Mouse (Mus musculus): Measurements from ENCODE around the gene Mkrn2os. TPM values are rescaled to one million over a fixed set of nuclear protein-coding genes. Genes with fewer than 3 reads are reported as not detected.
"Not testable (repeated sequence)": the region's sequence is repeated elsewhere in the genome, so short reads cannot be mapped to it uniquely, and the experiment has no call there.

Gene Mkrn2os
- 7.0 and 7.9 TPM in 2 replicates for polyA plus RNA-seq (2014; fragmentation: Nextera tagmentation; extraction: Ambion mirVana)

GRCm38 (mm10) chr6:115592458-115592857, at the start of gene Mkrn2os:
Gene Mkrn2os, minus strand, starts transcription at chr6:115592576.
- peak within 1 kb of the TSS; percentile 7; the same call in 1 of the 2 replicates for H3K4me3 ChIP-seq (ENCODE audit: low read depth, low read length)
- WGBS = 37% methylated on average over 5 of the region's 5 CpGs
- no peaks in the 10 kb centered on the region for H3K27me3 ChIP-seq (ENCODE audit: control insufficient read depth, insufficient read depth, low read length)
- H3K4me1 ChIP-seq (ENCODE audit: control insufficient read depth, insufficient read depth, low read length) = no peaks in the 10 kb centered on the region
- no peak within 1 kb of the TSS for H3K27ac ChIP-seq (ENCODE audit: low read length)
- no peaks in the 10 kb centered on the region for H3K36me3 ChIP-seq (ENCODE audit: control insufficient read depth, insufficient read depth, low read length)
- no peaks in the 10 kb centered on the region for H3K9me3 ChIP-seq (ENCODE audit: control insufficient read depth, low read depth, low read length)
- peak; percentile 72 for ATAC-seq (ENCODE audit: insufficient number of reproducible peaks, insufficient read depth, low FRiP score, low read depth)
- no peak within 1 kb of the TSS for H3K4me2 ChIP-seq (replicated peaks; ENCODE audit: low read depth, low read length)
- H3K9ac ChIP-seq (replicated peaks; ENCODE audit: low read depth, low read length) = no peak within 1 kb of the TSS

GRCm38 (mm10) chr6:115638188-115638587, 45.8 kb upstream of the Mkrn2os start:
- not testable (repeated sequence) for ATAC-seq (ENCODE audit: insufficient number of reproducible peaks, insufficient read depth, low FRiP score, low read depth); H3K9me3 ChIP-seq (ENCODE audit: control insufficient read depth, low read depth, low read length); H3K4me1 ChIP-seq (ENCODE audit: control insufficient read depth, insufficient read depth, low read length); H3K4me2 ChIP-seq (replicated peaks; ENCODE audit: low read depth, low read length); H3K9ac ChIP-seq (replicated peaks; ENCODE audit: low read depth, low read length); H3K4me3 ChIP-seq (ENCODE audit: low read depth, low read length); H3K27ac ChIP-seq (ENCODE audit: low read length); H3K27me3 ChIP-seq (ENCODE audit: control insufficient read depth, insufficient read depth, low read length)
- WGBS = 93% methylated on average over 7 of the region's 7 CpGs
- H3K36me3 ChIP-seq (ENCODE audit: control insufficient read depth, insufficient read depth, low read length) = peaks cover 61% of the 10 kb centered on the region

- Histone ChIP-seq H3K9ac (replicated peaks; ENCODE audit: low read depth, low read length) (no peak overlapping the region), H3K27me3 (ENCODE audit: control insufficient read depth, insufficient read depth, low read length) (no peaks in the 10 kb centered on the region), H3K4me2 (replicated peaks; ENCODE audit: low read depth, low read length) (no peak overlapping the region), H3K36me3 (ENCODE audit: control insufficient read depth, insufficient read depth, low read length) (peaks cover 75% of the 10 kb centered on the region), H3K27ac (ENCODE audit: low read length) (no peak overlapping the region), H3K4me1 (ENCODE audit: control insufficient read depth, insufficient read depth, low read length) (no peaks in the 10 kb centered on the region), H3K9me3 (ENCODE audit: control insufficient read depth, low read depth, low read length) (no peaks in the 10 kb centered on the region), H3K4me3 (ENCODE audit: low read depth, low read length) (no peak overlapping the region)
- 84% methylated on average over 2 of the region's 2 CpGs for WGBS
- ATAC-seq (ENCODE audit: insufficient number of reproducible peaks, insufficient read depth, low FRiP score, low read depth) = no peak
Observed at GRCm38 (mm10) chr6:115634015-115634414, 41.6 kb upstream of the Mkrn2os start.

- ATAC-seq (ENCODE audit: insufficient number of reproducible peaks, insufficient read depth, low FRiP score, low read depth) = no peak
- Histone ChIP-seq H3K27me3 (ENCODE audit: control insufficient read depth, insufficient read depth, low read length) (no peaks in the 10 kb centered on the region), H3K4me2 (replicated peaks; ENCODE audit: low read depth, low read length) (no peak overlapping the region), H3K27ac (ENCODE audit: low read length) (no peak overlapping the region), H3K36me3 (ENCODE audit: control insufficient read depth, insufficient read depth, low read length) (peaks cover 78% of the 10 kb centered on the region), H3K4me1 (ENCODE audit: control insufficient read depth, insufficient read depth, low read length) (no peaks in the 10 kb centered on the region), H3K4me3 (ENCODE audit: low read depth, low read length) (no peak overlapping the region), H3K9ac (replicated peaks; ENCODE audit: low read depth, low read length) (no peak overlapping the region), H3K9me3 (ENCODE audit: control insufficient read depth, low read depth, low read length) (no peaks in the 10 kb centered on the region)
- WGBS = 91% methylated on average over 3 of the region's 3 CpGs
Observed at GRCm38 (mm10) chr6:115631056-115631795, 38.9 kb upstream of the Mkrn2os start.

- no peak for ATAC-seq (ENCODE audit: insufficient number of reproducible peaks, insufficient read depth, low FRiP score, low read depth)
- H3K4me3 ChIP-seq (ENCODE audit: low read depth, low read length) = no peak overlapping the region
- H3K9me3 ChIP-seq (ENCODE audit: control insufficient read depth, low read depth, low read length) = no peaks in the 10 kb centered on the region
- WGBS = 88% methylated on average over 5 of the region's 5 CpGs
- H3K36me3 ChIP-seq (ENCODE audit: control insufficient read depth, insufficient read depth, low read length) = peaks cover 82% of the 10 kb centered on the region
- H3K27ac ChIP-seq (ENCODE audit: low read length) = no peak overlapping the region
- H3K27me3 ChIP-seq (ENCODE audit: control insufficient read depth, insufficient read depth, low read length) = no peaks in the 10 kb centered on the region
- H3K4me1 ChIP-seq (ENCODE audit: control insufficient read depth, insufficient read depth, low read length) = no peaks in the 10 kb centered on the region
- no peak overlapping the region for H3K4me2 ChIP-seq (replicated peaks; ENCODE audit: low read depth, low read length)
- H3K9ac ChIP-seq (replicated peaks; ENCODE audit: low read depth, low read length) = no peak overlapping the region
Observed at GRCm38 (mm10) chr6:115626121-115626520, 33.7 kb upstream of the Mkrn2os start.

GRCm38 (mm10) chr6:115620942-115621341, 28.6 kb upstream of the Mkrn2os start:
- Histone ChIP-seq H3K36me3 (ENCODE audit: control insufficient read depth, insufficient read depth, low read length) (peaks cover 95% of the 10 kb centered on the region), H3K4me1 (ENCODE audit: control insufficient read depth, insufficient read depth, low read length) (no peaks in the 10 kb centered on the region), H3K27ac (ENCODE audit: low read length) (no peak overlapping the region), H3K9me3 (ENCODE audit: control insufficient read depth, low read depth, low read length) (no peaks in the 10 kb centered on the region), H3K4me2 (replicated peaks; ENCODE audit: low read depth, low read length) (no peak overlapping the region), H3K4me3 (ENCODE audit: low read depth, low read length) (no peak overlapping the region), H3K27me3 (ENCODE audit: control insufficient read depth, insufficient read depth, low read length) (no peaks in the 10 kb centered on the region), H3K9ac (replicated peaks; ENCODE audit: low read depth, low read length) (no peak overlapping the region)
- 73% methylated on average over 1 of the region's 1 CpGs for WGBS
- no peak for ATAC-seq (ENCODE audit: insufficient number of reproducible peaks, insufficient read depth, low FRiP score, low read depth)

GRCm38 (mm10) chr6:115619818-115620217, 27.4 kb upstream of the Mkrn2os start:
- H3K4me2 ChIP-seq (replicated peaks; ENCODE audit: low read depth, low read length) = no peak overlapping the region
- no peaks in the 10 kb centered on the region for H3K9me3 ChIP-seq (ENCODE audit: control insufficient read depth, low read depth, low read length)
- no peak overlapping the region for H3K27ac ChIP-seq (ENCODE audit: low read length)
- no peak overlapping the region for H3K4me3 ChIP-seq (ENCODE audit: low read depth, low read length)
- no peaks in the 10 kb centered on the region for H3K27me3 ChIP-seq (ENCODE audit: control insufficient read depth, insufficient read depth, low read length)
- no peaks in the 10 kb centered on the region for H3K4me1 ChIP-seq (ENCODE audit: control insufficient read depth, insufficient read depth, low read length)
- whole genome bisulfite sequencing = 85% methylated on average over 10 of the region's 10 CpGs
- no peak for ATAC-seq (ENCODE audit: insufficient number of reproducible peaks, insufficient read depth, low FRiP score, low read depth)
- no peak overlapping the region for H3K9ac ChIP-seq (replicated peaks; ENCODE audit: low read depth, low read length)
- H3K36me3 ChIP-seq (ENCODE audit: control insufficient read depth, insufficient read depth, low read length) = peaks cover 94% of the 10 kb centered on the region

- no peak overlapping the region for H3K4me2 ChIP-seq (replicated peaks; ENCODE audit: low read depth, low read length)
- H3K27me3 ChIP-seq (ENCODE audit: control insufficient read depth, insufficient read depth, low read length) = no peaks in the 10 kb centered on the region
- no peak overlapping the region for H3K9ac ChIP-seq (replicated peaks; ENCODE audit: low read depth, low read length)
- peaks cover 74% of the 10 kb centered on the region for H3K36me3 ChIP-seq (ENCODE audit: control insufficient read depth, insufficient read depth, low read length)
- no peaks in the 10 kb centered on the region for H3K9me3 ChIP-seq (ENCODE audit: control insufficient read depth, low read depth, low read length)
- WGBS = 83% methylated on average over 3 of the region's 3 CpGs
- no peak overlapping the region for H3K27ac ChIP-seq (ENCODE audit: low read length)
- no peak for ATAC-seq (ENCODE audit: insufficient number of reproducible peaks, insufficient read depth, low FRiP score, low read depth)
- no peak overlapping the region for H3K4me3 ChIP-seq (ENCODE audit: low read depth, low read length)
- H3K4me1 ChIP-seq (ENCODE audit: control insufficient read depth, insufficient read depth, low read length) = no peaks in the 10 kb centered on the region
Observed at GRCm38 (mm10) chr6:115615983-115616382, 23.6 kb upstream of the Mkrn2os start.

GRCm38 (mm10) chr6:115613793-115614192, 21.4 kb upstream of the Mkrn2os start:
- H3K27me3 ChIP-seq (ENCODE audit: control insufficient read depth, insufficient read depth, low read length) = no peaks in the 10 kb centered on the region
- ATAC-seq (ENCODE audit: insufficient number of reproducible peaks, insufficient read depth, low FRiP score, low read depth) = no peak
- H3K4me2 ChIP-seq (replicated peaks; ENCODE audit: low read depth, low read length) = no peak overlapping the region
- peaks cover 60% of the 10 kb centered on the region for H3K36me3 ChIP-seq (ENCODE audit: control insufficient read depth, insufficient read depth, low read length)
- H3K9ac ChIP-seq (replicated peaks; ENCODE audit: low read depth, low read length) = no peak overlapping the region
- H3K9me3 ChIP-seq (ENCODE audit: control insufficient read depth, low read depth, low read length) = no peaks in the 10 kb centered on the region
- H3K27ac ChIP-seq (ENCODE audit: low read length) = no peak overlapping the region
- no peak overlapping the region for H3K4me3 ChIP-seq (ENCODE audit: low read depth, low read length)
- no peaks in the 10 kb centered on the region for H3K4me1 ChIP-seq (ENCODE audit: control insufficient read depth, insufficient read depth, low read length)
